Mouse (Mus musculus): ENCODE results near the gene Nudt15.

GRCm38 (mm10) chr14:73509765-73510423 is 38.1 kb downstream of the Nudt15 start, which contains the start of gene Med4:
- TF ChIP-seq POLR2A (IDR thresholded peaks at IDR 0.05; ENCODE audit: extremely low read depth, insufficient read depth, low read length) = peak; percentile 55; the same call in 1 of the 2 replicates
- TF ChIP-seq CTCF (IDR thresholded peaks at IDR 0.05; ENCODE audit: low read depth, low read length) = peak; percentile 100
